Mouse (Mus musculus) hindbrain, embryonic 14.5 days (tissue): ENCODE data around the gene Rnaseh2a. TPM values are rescaled to one million over a fixed set of nuclear protein-coding genes. Genes with fewer than 3 reads are reported as not detected.
A peak's percentile ranks its signal among the peaks of the same experiment; 100 is the strongest.

Experiments
- ATAC-seq: fragments of 200-750 bp; cut with Nextera tagmentation; 2 replicates; pipeline ENCODE4 v1.8.0; 2017; ENCODE audit warnings: moderate number of reproducible peaks, mild to moderate bottlenecking, moderate TSS enrichment, moderate library complexity; ENCODE audit not compliant: low FRiP score
- DNase-seq: peaks from one replicate; pipeline ENCODE4 v3.0.0-alpha.2; 2015; ENCODE audit warnings: low spot score
- H3K27ac ChIP-seq: fragments of 300-500 bp; sonication (generic); 2 replicates; pipeline ENCODE4 v1.5.1; 2014; ENCODE audit warnings: mild to moderate bottlenecking, moderate library complexity
- H3K27me3 ChIP-seq: fragments of 300-500 bp; sonication (generic); 2 replicates; pipeline ENCODE4 v1.6.1; 2014; ENCODE audit warnings: mild to moderate bottlenecking, low read length, mixed read lengths; ENCODE audit not compliant: control insufficient read depth, insufficient read depth
- H3K36me3 ChIP-seq: fragments of 300-500 bp; sonication (generic); replicated peaks from 2 replicates; pipeline ENCODE4 v1.6.1; 2014; ENCODE audit not compliant: control insufficient read depth, insufficient read depth
- H3K4me1 ChIP-seq: fragments of 300-500 bp; sonication (generic); replicated peaks from 2 replicates; pipeline ENCODE4 v1.6.1; 2014; ENCODE audit warnings: antibody characterized with exemption, low read length, mixed read lengths; ENCODE audit not compliant: control insufficient read depth, insufficient read depth
- H3K4me2 ChIP-seq: fragments of 300-500 bp; sonication (generic); replicated peaks from 2 replicates; pipeline ENCODE4 v1.6.1; 2014; ENCODE audit warnings: mild to moderate bottlenecking, moderate library complexity
- H3K4me3 ChIP-seq: fragments of 300-500 bp; sonication (generic); replicated peaks from 2 replicates; pipeline ENCODE4 v1.5.1; 2014; ENCODE audit warnings: mild to moderate bottlenecking, low read length
- H3K9ac ChIP-seq: fragments of 300-500 bp; sonication (generic); 2 replicates; pipeline ENCODE4 v1.6.1; 2014
- H3K9me3 ChIP-seq: fragments of 300-500 bp; sonication (generic); 2 replicates; pipeline ENCODE4 v1.6.1; 2016; ENCODE audit warnings: low read length; ENCODE audit not compliant: control insufficient read depth
- WGBS: fragments of 180-500 bp; shearing (Covaris S2); extraction: QIAGEN DNeasy Blood & Tissue Kit; methylation state at CpG from one replicate; pipeline ENCODE4 v1.1.7; 2014; 5-methylcytosine and 5-hydroxymethylcytosine counted together
- polyA plus RNA-seq: library from polyadenylated mRNA; unstranded; fragments of >200 nt; fragmentation: Nextera tagmentation; extraction: Ambion mirVana; gene quantifications from 2 replicates; pipeline ENCODE4 v1.2.1, GENCODE M21; 2014

Gene Rnaseh2a
- polyA plus RNA-seq, 1 experiment from 2014 or later = 47.8 TPM

DNA sequence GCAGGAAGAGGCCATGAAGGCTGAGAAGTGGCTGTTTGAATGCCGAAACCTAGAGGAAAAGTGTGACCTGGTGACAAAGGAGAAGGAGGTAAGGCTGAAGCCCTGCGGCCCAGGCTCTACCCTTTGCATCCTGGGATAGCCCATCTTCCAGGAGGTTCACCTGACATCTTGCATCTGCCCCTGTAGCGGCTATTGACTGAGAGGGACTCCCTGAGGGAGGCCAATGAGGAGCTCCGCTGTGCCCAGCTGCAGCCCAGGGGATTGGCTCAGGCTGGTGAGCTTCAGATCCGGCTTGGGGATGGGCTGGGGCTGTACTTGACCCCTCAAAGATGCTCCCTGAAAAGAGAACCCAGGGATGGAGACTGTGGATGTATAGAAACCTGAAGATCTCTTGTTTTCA lies 27.4 kb upstream of the Rnaseh2a start:
- DNase-seq (no peak), ATAC-seq (no peak)
- Histone ChIP-seq H3K4me1 (no peaks in the 10 kb centered on the region; the same call in 1 of the 2 replicates), H3K9ac (no peak overlapping the region), H3K4me3 (no peak overlapping the region), H3K4me2 (no peak overlapping the region), H3K9me3 (no peaks in the 10 kb centered on the region), H3K36me3 (peaks cover 11% of the 10 kb centered on the region; the same call in 1 of the 2 replicates), H3K27ac (no peak overlapping the region), H3K27me3 (no peaks in the 10 kb centered on the region; the same call in 1 of the 2 replicates)
- WGBS = 77% methylated on average over 5 of the region's 5 CpGs

GRCm38 (mm10) chr8:84995680-84996079 lies 26.1 kb upstream of the Rnaseh2a start:
- WGBS = 20% methylated on average over 25 of the region's 25 CpGs
- ATAC-seq (no peak), DNase-seq (no peak)
- no peaks in the 10 kb centered on the region for H3K9me3 ChIP-seq
- H3K27me3 ChIP-seq = no peaks in the 10 kb centered on the region; the same call in 1 of the 2 replicates
- no peak overlapping the region for H3K4me3 ChIP-seq
- H3K4me1 ChIP-seq = peaks cover 6% of the 10 kb centered on the region; the same call in 1 of the 2 replicates
- peaks cover 11% of the 10 kb centered on the region; the same call in 1 of the 2 replicates for H3K36me3 ChIP-seq
- H3K9ac ChIP-seq = no peak overlapping the region
- no peak overlapping the region for H3K4me2 ChIP-seq
- no peak overlapping the region for H3K27ac ChIP-seq

DNA sequence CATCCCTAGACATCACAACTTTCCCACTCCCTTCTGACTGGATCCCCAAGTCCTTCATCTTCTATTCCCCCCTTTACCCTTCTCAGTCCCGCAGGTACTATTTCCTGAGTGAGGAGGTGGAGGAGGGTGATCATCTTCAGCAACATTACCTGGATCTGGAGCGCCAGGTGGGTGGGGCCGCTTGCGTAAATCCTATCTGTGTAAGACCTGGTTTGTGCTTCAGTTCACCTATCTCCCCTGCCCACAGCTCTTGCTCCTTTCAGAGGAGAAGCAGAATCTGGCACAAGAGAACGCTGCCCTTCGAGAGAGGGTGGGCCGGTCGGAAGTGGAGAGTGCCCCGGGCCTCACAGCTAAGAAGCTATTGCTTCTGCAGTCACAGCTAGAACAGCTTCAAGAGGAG lies 24.8 kb upstream of the Rnaseh2a start:
- Histone ChIP-seq H3K4me2 (no peak overlapping the region), H3K36me3 (peaks cover 11% of the 10 kb centered on the region; the same call in 1 of the 2 replicates), H3K27me3 (no peaks in the 10 kb centered on the region; the same call in 1 of the 2 replicates), H3K4me1 (peaks cover 11% of the 10 kb centered on the region), H3K9me3 (no peaks in the 10 kb centered on the region), H3K27ac (no peak overlapping the region), H3K4me3 (no peak overlapping the region), H3K9ac (no peak overlapping the region)
- ATAC-seq = no peak
- 97% methylated on average over 9 of the region's 9 CpGs for WGBS
- no peak for DNase-seq

GRCm38 (mm10) chr8:84990836-84991235 lies 21.3 kb upstream of the Rnaseh2a start:
- ATAC-seq (peak; percentile 36), DNase-seq (no peak)
- peak overlapping the region; percentile 64; the same call in 1 of the 2 replicates for H3K27ac ChIP-seq
- peak overlapping the region; percentile 73 for H3K9ac ChIP-seq
- H3K9me3 ChIP-seq = no peaks in the 10 kb centered on the region
- H3K27me3 ChIP-seq = peaks cover 14% of the 10 kb centered on the region; the same call in 1 of the 2 replicates
- peak overlapping the region; percentile 60 for H3K4me3 ChIP-seq
- H3K4me2 ChIP-seq = peak overlapping the region; percentile 79
- peaks cover 13% of the 10 kb centered on the region for H3K4me1 ChIP-seq
- peaks cover 5% of the 10 kb centered on the region; the same call in 1 of the 2 replicates for H3K36me3 ChIP-seq
- WGBS = 2% methylated on average over 15 of the region's 15 CpGs

DNA sequence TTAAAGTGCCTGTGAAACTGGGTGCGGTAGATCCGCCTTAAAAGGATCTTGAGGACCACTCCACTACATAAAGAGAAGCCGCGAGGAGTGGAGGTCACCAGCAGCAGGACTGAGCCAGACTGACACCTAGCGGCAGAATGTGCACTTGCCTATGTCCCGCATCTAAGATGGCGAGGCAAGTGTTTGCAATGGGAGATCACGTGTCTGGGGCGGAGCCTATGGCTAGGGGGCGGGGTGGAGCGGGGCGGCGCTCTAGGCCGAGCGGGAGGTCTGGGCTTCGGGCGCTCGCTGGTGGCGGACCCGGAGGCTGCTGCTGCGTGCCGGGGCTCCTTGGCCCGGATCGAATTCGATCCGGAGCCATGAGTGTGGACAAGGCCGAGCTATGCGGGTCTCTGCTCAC lies 20.8 kb upstream of the Rnaseh2a start, which contains the start of gene Hook2:
TSS of gene Hook2 (plus strand) at position 255 of the 400 bp plus-strand sequence.
- Histone ChIP-seq H3K4me1 (peaks cover 15% of the 10 kb centered on the region), H3K27ac (peak within 1 kb of the TSS; percentile 77), H3K4me2 (peak within 1 kb of the TSS; percentile 79), H3K36me3 (peaks cover 5% of the 10 kb centered on the region; the same call in 1 of the 2 replicates), H3K4me3 (peak within 1 kb of the TSS; percentile 60), H3K27me3 (peaks cover 14% of the 10 kb centered on the region; the same call in 1 of the 2 replicates), H3K9me3 (no peaks in the 10 kb centered on the region), H3K9ac (peak within 1 kb of the TSS; percentile 73)
- ATAC-seq (peak; percentile 92), DNase-seq (peak; percentile 99)
- under 1% methylated on average over 20 of the region's 28 CpGs for WGBS

DNA sequence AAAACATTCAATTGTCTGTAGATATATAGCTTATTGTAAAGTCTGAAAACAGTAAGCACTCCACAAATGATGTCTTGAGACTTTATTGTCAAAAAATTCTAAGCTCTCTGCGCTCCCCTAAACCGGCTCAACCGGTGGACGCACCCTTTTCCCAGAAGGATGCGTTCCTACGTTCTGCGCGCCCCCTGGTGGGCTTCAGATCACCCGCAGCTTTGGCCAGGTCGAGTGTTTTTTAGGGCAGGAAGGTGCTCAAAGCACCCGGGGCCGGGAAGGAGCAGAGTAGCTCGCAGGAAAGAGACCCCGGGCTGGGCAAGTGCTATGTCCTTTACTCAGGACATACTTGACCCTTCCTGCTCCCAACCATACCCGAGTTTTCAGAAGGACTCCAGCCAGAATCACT lies 20.2 kb upstream of the Rnaseh2a start:
- Histone ChIP-seq H3K4me2 (peak overlapping the region; percentile 79), H3K4me3 (peak overlapping the region; percentile 60), H3K27me3 (peaks cover 15% of the 10 kb centered on the region; the same call in 1 of the 2 replicates), H3K27ac (peak overlapping the region; percentile 77), H3K9ac (peak overlapping the region; percentile 73), H3K36me3 (peaks cover 2% of the 10 kb centered on the region; the same call in 1 of the 2 replicates), H3K4me1 (peaks cover 21% of the 10 kb centered on the region), H3K9me3 (no peaks in the 10 kb centered on the region)
- under 1% methylated on average over 15 of the region's 15 CpGs for WGBS
- ATAC-seq (peak; percentile 25), DNase-seq (peak; percentile 86)

GRCm38 (mm10) chr8:84989311-84989731 lies 19.8 kb upstream of the Rnaseh2a start:
- peaks cover 24% of the 10 kb centered on the region for H3K4me1 ChIP-seq
- peak overlapping the region; percentile 73 for H3K9ac ChIP-seq
- H3K9me3 ChIP-seq = no peaks in the 10 kb centered on the region
- peak overlapping the region; percentile 60; the same call in 1 of the 2 replicates for H3K4me3 ChIP-seq
- no peak for DNase-seq
- WGBS = 17% methylated on average over 15 of the region's 15 CpGs
- H3K27ac ChIP-seq = no peak overlapping the region
- no peak for ATAC-seq
- H3K27me3 ChIP-seq = peaks cover 20% of the 10 kb centered on the region; the same call in 1 of the 2 replicates
- peak overlapping the region; percentile 79 for H3K4me2 ChIP-seq
- H3K36me3 ChIP-seq = no peaks in the 10 kb centered on the region

DNA sequence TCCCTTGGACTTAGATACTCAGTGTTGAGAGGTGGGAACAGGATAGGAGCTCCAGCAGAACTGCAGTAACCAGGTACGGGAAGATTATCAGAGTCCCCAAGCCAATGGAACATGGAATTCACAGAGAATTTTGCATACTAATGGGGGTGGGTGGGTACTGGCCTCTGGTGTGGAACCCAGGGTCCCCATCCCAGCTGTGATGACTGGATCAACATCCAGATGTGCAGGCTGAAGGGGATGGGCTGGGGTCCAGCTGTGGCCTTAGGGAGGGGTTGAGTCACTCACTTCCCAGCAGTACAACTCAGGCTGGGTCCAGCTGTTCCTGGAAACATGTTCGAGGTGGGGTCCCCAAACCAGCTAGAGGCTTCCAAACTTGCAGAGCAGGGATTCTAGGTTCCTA lies 18.3 kb upstream of the Rnaseh2a start:
- Histone ChIP-seq H3K4me2 (no peak overlapping the region), H3K4me3 (no peak overlapping the region), H3K36me3 (no peaks in the 10 kb centered on the region), H3K9me3 (no peaks in the 10 kb centered on the region), H3K27me3 (peaks cover 25% of the 10 kb centered on the region), H3K9ac (no peak overlapping the region), H3K27ac (no peak overlapping the region), H3K4me1 (peaks cover 24% of the 10 kb centered on the region)
- ATAC-seq (no peak), DNase-seq (no peak)
- WGBS = 69% methylated on average over 2 of the region's 2 CpGs

GRCm38 (mm10) chr8:84987388-84987787 lies 17.8 kb upstream of the Rnaseh2a start:
- ATAC-seq = no peak
- 85% methylated on average over 5 of the region's 5 CpGs for WGBS
- no peak overlapping the region for H3K27ac ChIP-seq

More at GRCm38 (mm10) chr8:84987388-84987787, 17.8 kb upstream of the Rnaseh2a start:
- DNase-seq = no peak
- Histone ChIP-seq H3K27me3 (peaks cover 25% of the 10 kb centered on the region), H3K4me2 (no peak overlapping the region), H3K4me1 (peaks cover 24% of the 10 kb centered on the region), H3K9ac (no peak overlapping the region), H3K9me3 (no peaks in the 10 kb centered on the region), H3K36me3 (no peaks in the 10 kb centered on the region), H3K4me3 (no peak overlapping the region)
